Mouse (Mus musculus): Measurements from ENCODE around the gene Tut7.
"Not testable (repeated sequence)": the region's sequence is repeated elsewhere in the genome, so short reads cannot be mapped to it uniquely, and the experiment has no call there.

Gene Tut7

GRCm38 (mm10) chr13:59832871-59833270, 9.9 kb upstream of the Tut7 start:
- no peak for DNase-seq (ENCODE audit: low read depth, low spot score)

DNA sequence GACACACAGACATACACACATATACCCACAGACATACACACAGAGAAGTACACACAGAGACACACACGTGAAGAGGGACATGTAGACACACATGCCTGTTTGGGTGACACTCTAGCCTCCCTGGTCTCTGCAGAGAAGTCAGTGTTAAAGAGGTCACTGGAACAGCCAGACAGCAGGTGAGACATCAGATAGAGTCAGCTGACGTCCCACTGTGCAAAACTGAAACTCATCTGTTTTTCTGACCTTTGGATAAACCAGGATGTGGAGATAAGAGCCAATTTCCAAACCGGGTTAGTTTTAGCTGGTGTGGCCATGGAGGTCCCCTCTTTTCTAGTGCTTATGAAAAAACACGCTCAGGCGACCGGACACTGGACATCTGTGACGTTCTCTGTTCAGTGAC, 9.5 kb upstream of the Tut7 start:
- no peak for DNase-seq (ENCODE audit: low read depth, low spot score)

DNA sequence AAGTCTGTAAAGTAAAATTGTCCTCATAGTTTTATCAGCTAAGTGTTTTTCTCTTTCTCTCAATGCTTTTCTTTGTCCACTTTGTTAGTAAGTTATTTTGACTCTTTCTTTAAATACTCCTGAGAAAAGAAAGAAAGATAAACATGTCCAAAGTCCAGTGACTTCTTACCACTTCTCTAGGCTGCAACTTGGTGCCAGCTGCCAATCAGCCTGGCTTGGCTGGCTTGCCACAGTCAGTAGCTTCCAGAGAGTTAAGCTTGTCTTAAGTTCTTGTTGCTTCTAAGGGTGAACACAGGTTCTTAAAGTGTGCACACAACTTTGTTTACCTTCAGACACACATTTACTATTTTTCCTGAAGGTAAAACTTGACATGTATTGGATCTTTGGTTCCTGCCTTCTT, 3.0 kb upstream of the Tut7 start:
- DNase-seq (ENCODE audit: low read depth, low spot score) = no peak

GRCm38 (mm10) chr13:59820836-59821235, 2.1 kb downstream of the Tut7 start:
- no peak for DNase-seq (ENCODE audit: low read depth, low spot score)

DNA sequence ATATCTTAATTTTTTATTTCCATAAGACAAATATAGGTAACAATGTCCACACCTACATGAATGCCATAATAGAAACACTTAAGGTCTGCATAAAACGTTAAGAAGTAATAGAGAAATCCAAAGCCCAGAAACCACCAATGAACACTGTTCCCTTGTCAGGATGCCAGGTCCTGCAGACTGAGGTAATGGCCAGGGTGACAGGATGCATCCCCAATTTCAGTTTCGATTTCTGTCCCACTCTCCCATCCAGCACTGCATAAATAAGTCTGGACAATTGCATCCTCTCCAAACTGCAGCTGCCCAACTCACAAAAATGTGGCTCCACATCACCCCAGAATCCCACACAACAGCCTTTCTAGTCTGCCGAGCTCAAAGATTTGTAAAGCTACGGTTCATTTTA, 2.8 kb downstream of the Tut7 start:
- no peak for DNase-seq (ENCODE audit: low read depth, low spot score)

DNA sequence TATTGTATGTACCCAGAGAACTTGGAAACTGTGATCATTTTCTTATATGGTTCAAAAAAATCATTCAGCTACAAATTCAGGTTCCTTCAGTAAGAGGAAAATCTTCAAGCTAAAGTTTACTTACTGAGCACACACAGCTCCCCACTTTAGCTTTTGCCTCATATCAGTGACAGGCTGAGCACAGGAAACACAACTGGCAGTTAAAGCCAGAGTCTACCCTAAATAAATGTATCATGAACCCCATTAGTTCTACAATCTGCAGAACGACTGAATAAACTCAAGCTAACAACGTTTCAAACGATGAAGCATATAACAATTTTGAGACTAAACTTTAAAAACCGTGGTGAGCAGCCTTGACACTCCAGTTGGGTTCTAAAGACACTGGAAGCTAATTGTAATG, 5.6 kb downstream of the Tut7 start:
- no peak for DNase-seq (ENCODE audit: low read depth, low spot score)

DNA sequence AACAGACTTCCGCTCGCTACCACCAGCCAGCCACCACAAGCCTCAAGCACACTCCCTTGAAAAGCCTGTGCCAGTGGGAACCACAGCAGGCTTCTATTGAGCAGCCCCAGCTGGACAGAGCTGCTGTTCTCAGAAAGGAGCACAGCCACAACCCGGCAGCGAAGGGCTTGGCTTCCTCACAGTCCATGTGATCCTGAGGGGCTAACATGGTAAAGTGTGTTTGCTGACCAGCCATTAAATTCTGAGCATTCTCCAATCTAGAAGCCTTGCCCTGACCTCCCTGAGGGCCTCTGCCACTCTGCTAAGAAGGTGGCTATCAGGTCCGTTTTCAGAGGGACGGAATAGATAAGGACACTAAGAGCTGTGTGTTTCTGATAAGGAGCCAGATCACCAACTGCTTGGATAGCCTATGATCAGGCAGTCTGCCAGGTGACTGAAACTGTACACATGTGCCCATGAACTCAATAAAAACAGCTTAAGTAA, 8.8 kb downstream of the Tut7 start:
- DNase-seq (ENCODE audit: low read depth, low spot score) = no peak

GRCm38 (mm10) chr13:59811581-59811980, 11.4 kb downstream of the Tut7 start:
- no peak for DNase-seq (ENCODE audit: low read depth, low spot score)

DNA sequence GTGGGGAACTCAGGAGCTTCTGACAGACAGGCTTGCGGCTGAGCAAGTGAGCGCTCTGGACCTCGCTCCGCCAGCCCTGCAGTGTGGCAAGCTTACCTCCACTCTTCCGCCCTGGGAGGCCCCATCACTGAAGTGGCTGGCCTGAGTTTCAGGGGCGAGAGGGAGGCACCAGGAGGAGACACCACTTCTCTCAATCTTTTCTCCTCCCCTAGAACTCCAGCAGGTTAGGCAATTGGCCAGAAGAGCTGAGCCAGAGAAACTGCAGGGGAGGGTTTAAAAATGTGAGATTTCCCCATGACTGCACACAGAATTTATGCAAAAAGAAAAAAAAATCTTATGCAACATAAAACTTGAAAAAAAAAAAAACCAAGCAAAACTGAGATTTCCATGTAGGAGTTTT, 21.9 kb downstream of the Tut7 start:
- peak; percentile 64 for DNase-seq (ENCODE audit: low read depth, low spot score)

DNA sequence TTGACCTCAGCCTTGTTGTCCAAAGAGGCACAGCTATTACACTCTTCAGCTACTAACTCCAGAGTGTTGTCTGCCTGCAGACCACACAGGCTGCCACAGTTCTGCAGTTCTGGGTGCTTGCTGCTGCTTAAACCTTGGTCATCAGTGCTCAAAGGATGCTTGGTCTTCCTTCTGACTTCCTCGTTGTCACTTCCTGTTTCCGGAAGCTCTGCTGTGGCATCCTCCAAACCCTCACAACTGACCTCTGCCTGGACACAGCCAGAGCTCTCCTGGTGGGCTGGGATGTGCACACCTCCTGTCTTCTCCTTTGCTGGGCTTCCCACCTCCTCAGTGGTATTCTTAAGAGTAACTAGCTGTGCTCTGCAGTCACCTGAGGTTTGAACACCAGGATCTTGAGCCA, 22.9 kb downstream of the Tut7 start:
- DNase-seq (ENCODE audit: low read depth, low spot score) = no peak

DNA sequence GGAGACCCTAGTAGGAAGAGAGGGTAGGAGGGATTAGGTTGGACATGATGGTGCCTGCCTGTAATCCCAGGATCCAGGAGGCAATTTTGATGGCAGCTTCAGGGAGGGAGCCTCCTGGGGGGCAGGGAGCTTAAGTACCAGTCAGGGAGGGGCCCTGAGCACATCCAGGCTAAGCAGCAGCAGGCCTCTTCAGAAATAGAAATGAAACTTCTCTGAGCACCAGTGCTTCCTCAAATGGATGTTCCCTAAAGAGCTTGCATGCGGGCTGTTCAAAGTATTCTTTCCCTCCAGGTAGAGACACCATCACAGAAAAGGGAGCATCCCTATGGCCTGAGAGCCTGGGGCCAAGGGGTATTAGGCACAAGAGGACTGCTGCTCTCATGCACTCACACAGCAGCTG, 24.6 kb downstream of the Tut7 start:
- no peak for DNase-seq (ENCODE audit: low read depth, low spot score)

DNA sequence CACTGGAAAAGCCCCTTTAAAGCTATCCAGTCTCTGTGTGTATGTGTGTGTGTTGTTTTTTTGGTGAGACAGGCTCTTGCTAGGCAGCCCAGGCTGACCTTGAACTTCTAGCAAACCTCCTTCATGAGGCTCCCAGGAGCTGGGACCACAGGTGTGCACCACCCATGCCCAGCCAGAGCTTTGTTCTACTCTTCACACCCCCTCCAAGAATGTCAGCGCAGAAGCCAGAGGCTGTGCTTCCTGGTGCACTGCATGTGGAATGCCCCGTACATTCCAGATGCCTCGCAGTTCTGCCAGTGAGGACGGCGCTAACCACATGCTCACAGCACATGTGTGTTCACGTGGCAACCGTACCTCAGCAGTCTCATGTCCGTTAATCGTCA, 26.5 kb downstream of the Tut7 start:
- no peak for DNase-seq (ENCODE audit: low read depth, low spot score)

GRCm38 (mm10) chr13:59795807-59796465, 27.0 kb downstream of the Tut7 start:
- no peak for DNase-seq (ENCODE audit: low read depth, low spot score)

DNA sequence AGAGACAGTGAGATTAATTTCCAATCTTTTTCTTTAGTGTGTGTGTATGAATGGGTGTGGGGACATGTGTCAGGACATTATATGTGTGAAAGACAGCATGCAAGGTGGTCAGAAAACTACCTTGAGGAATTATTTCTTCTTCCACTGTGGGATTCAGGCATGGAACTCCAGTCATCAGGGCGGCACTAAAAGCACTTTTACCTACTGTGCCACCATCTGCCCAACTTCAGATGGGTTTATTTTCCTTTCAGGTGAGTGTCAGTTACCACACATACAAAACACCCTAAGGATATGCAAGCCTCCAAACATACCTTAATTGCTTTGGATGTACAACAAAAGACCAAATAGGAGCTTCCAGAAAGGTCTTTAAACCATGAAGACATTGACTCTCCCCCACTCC, 28.2 kb downstream of the Tut7 start:
- DNase-seq (ENCODE audit: low read depth, low spot score) = no peak

GRCm38 (mm10) chr13:59782145-59782544, 40.8 kb downstream of the Tut7 start, which contains the start of gene Gm49354:
TSS of gene Gm49354 (minus strand) at chr13:59782245.
- DNase-seq (ENCODE audit: low read depth, low spot score) = no peak

- not testable (repeated sequence) for DNase-seq (ENCODE audit: low read depth, low spot score)
Observed at GRCm38 (mm10) chr13:59779744-59780264, 43.1 kb downstream of the Tut7 start.

DNA sequence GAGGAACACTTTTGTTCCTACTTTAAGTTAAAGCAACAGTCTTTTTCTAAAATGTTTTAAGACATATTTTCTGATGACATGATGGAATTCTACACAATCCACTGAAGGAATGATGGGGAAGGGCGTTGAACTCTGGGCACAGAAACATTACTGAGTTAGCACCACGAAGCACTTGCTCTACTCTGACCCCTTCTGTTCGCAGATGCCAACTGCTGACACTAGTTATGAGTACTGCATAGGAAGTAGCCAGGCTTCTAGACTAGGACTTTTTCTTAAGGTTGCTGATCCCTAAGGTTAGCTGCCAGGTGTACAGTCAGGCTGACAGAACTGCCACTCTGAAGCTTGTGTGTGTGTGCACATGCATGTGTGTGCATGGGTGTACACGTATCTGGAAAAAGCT, 43.7 kb downstream of the Tut7 start:
- DNase-seq (ENCODE audit: low read depth, low spot score) = no peak

DNA sequence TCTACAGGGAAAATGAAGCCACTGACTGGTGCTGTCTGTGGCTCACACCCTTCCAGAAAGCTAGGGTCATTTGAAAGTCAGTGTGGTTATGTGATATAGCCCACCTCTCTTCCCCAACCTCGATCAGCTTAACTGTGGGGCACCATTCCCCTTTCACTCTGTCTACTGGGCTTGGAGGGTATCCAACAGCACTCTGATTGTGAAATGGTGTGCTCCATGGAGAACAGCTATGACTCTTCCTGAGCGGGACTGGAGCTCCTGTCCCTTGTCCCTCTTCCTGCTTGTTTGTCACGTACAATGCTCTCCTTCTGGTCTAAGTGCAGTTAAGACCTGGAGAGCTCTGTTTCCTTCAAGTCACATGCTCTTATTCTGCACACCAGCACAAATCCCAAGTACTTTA, 47.8 kb downstream of the Tut7 start:
- DNase-seq (ENCODE audit: low read depth, low spot score) = no peak

GRCm38 (mm10) chr13:59771257-59771656, 51.7 kb downstream of the Tut7 start:
- peak; percentile 52 for DNase-seq (ENCODE audit: low read depth, low spot score)

- peak; percentile 35 for DNase-seq (ENCODE audit: low read depth, low spot score)
Observed at GRCm38 (mm10) chr13:59770847-59771246, 52.1 kb downstream of the Tut7 start.

DNA sequence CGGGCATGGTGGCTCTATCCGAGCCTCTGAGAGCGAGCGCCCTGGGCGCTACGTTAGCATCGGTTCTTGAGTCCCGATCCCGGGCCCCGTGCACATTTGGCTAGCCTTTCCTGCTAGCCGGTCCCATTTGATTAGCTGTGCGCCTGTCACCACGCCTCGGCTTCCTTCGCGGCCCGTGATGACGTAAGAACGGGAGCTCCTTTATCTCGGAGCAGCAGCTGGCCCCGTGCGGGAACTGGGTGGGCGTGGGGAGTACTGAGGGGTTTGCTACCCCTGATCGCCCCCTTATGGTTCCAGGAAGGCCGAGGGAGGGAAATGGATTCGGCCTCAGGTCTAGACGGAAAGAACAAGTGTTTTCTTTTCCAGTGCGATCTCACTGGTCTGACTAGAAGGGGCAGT, 52.8 kb downstream of the Tut7 start:
- peak; percentile 70 for DNase-seq (ENCODE audit: low read depth, low spot score)

- DNase-seq (ENCODE audit: low read depth, low spot score) = peak; percentile 96
Observed at GRCm38 (mm10) chr13:59769296-59770163, 53.4 kb downstream of the Tut7 start, which contains the start of gene Isca1. TSS of gene Isca1 (minus strand) at chr13:59769810.

GRCm38 (mm10) chr13:59768531-59768930, 54.4 kb downstream of the Tut7 start:
- DNase-seq (ENCODE audit: low read depth, low spot score) = no peak

Measured in telencephalon, adult 2 months (tissue).